Mouse (Mus musculus) hindbrain, postnatal 0 days (tissue): ENCODE measurements around the gene Sp6. TPM values are rescaled to one million over a fixed set of nuclear protein-coding genes. Genes with fewer than 3 reads are reported as not detected.

Experiments used
- ATAC-seq: fragments of 200-750 bp; cut with Nextera tagmentation; 2 replicates; pipeline ENCODE4 v1.8.0; 2017; ENCODE audit warnings: mild to moderate bottlenecking, moderate TSS enrichment, moderate library complexity
- DNase-seq: peaks from one replicate; pipeline ENCODE4 v3.0.0-alpha.2; 2015; ENCODE audit warnings: low spot score
- H3K27ac ChIP-seq: fragments of 300-500 bp; sonication (generic); 2 replicates; pipeline ENCODE4 v1.5.1; 2014; ENCODE audit warnings: mild to moderate bottlenecking
- H3K27me3 ChIP-seq: fragments of 300-500 bp; sonication (generic); 2 replicates; pipeline ENCODE4 v1.6.1; 2014; ENCODE audit warnings: low read length, mixed read lengths; ENCODE audit not compliant: insufficient read depth
- H3K36me3 ChIP-seq: fragments of 300-500 bp; sonication (generic); 2 replicates; pipeline ENCODE4 v1.6.1; 2014; ENCODE audit warnings: low read length, mixed read lengths; ENCODE audit not compliant: insufficient read depth
- H3K4me1 ChIP-seq: fragments of 300-500 bp; sonication (generic); 2 replicates; pipeline ENCODE4 v1.6.1; 2014; ENCODE audit warnings: antibody characterized with exemption, low read length, mixed read lengths; ENCODE audit not compliant: insufficient read depth
- H3K4me2 ChIP-seq: fragments of 300-500 bp; sonication (generic); 2 replicates; pipeline ENCODE4 v1.6.1; 2014; ENCODE audit warnings: low read depth, mild to moderate bottlenecking, low read length, moderate library complexity, mixed read lengths
- H3K4me3 ChIP-seq: fragments of 300-500 bp; sonication (generic); 2 replicates; pipeline ENCODE4 v1.5.1; 2014; ENCODE audit warnings: low read length
- H3K9ac ChIP-seq: fragments of 300-500 bp; sonication (generic); replicated peaks from 2 replicates; pipeline ENCODE4 v1.6.1; 2014; ENCODE audit warnings: mild to moderate bottlenecking, low read length, moderate library complexity, mixed read lengths
- H3K9me3 ChIP-seq: fragments of 300-500 bp; sonication (generic); 2 replicates; pipeline ENCODE4 v1.6.1; 2016; ENCODE audit warnings: low read length, mixed read lengths
- CTCF ChIP-seq: IDR thresholded peaks from 2 replicates; pipeline ENCODE4 v1.5.1; 2016; ENCODE audit warnings: antibody characterized with exemption, control low read depth, low read depth
- WGBS: fragments of 180-500 bp; shearing (Covaris S2); extraction: QIAGEN DNeasy Blood & Tissue Kit; methylation state at CpG from one replicate; pipeline ENCODE4 v1.1.7; 2014; 5-methylcytosine and 5-hydroxymethylcytosine counted together
- polyA plus RNA-seq: library from polyadenylated mRNA; unstranded; fragments of >200 nt; fragmentation: Nextera tagmentation; extraction: Ambion mirVana; gene quantifications from 2 replicates; pipeline ENCODE4 v1.2.1, GENCODE M21; 2015
- total RNA-seq: library from RNA; depleted of rRNA; stranded (reverse); fragments of >200 nt; gene quantifications from 2 replicates; pipeline ENCODE4 v1.2.3, GENCODE M21; 2014

Sp6 gene
- total and polyA plus RNA-seq, 2 experiments from 2014 or later: 0.54 to 0.99 TPM

- Histone ChIP-seq H3K9ac (no peak overlapping the region), H3K27ac (no peak overlapping the region), H3K4me3 (no peak overlapping the region), H3K27me3 (no peaks in the 10 kb centered on the region), H3K4me2 (no peak overlapping the region), H3K9me3 (no peaks in the 10 kb centered on the region), H3K36me3 (no peaks in the 10 kb centered on the region), H3K4me1 (peaks cover 6% of the 10 kb centered on the region)
- WGBS: 86% methylated on average over 7 of the region's 7 CpGs
- DNase-seq (no peak), ATAC-seq (no peak)
- TF ChIP-seq CTCF: no peak
Observed at GRCm38 (mm10) chr11:96979329-96979728, 33.9 kb upstream of the Sp6 start.

- 77% methylated on average over 5 of the region's 5 CpGs for WGBS
- no peak overlapping the region for H3K4me3 ChIP-seq
- H3K4me1 ChIP-seq: peaks cover 6% of the 10 kb centered on the region
- H3K9me3 ChIP-seq: no peaks in the 10 kb centered on the region
- H3K27me3 ChIP-seq: no peaks in the 10 kb centered on the region
- H3K9ac ChIP-seq: no peak overlapping the region
- no peak for DNase-seq
- no peak overlapping the region for H3K4me2 ChIP-seq
- no peak for ATAC-seq
- no peak overlapping the region for H3K27ac ChIP-seq
- no peaks in the 10 kb centered on the region for H3K36me3 ChIP-seq
- TF ChIP-seq CTCF: no peak
Observed at GRCm38 (mm10) chr11:96980021-96980420, 33.2 kb upstream of the Sp6 start.

GRCm38 (mm10) chr11:96981461-96981860, 31.7 kb upstream of the Sp6 start:
- H3K27ac ChIP-seq: no peak overlapping the region
- no peak for TF ChIP-seq CTCF

GRCm38 (mm10) chr11:96982355-96982754, 30.8 kb upstream of the Sp6 start:
- Histone ChIP-seq H3K4me2 (no peak overlapping the region), H3K4me1 (no peaks in the 10 kb centered on the region), H3K27me3 (0 out of 2 replicates have a peak, but pooled peaks cover 5% of the 10 kb centered on the region), H3K9me3 (no peaks in the 10 kb centered on the region), H3K9ac (no peak overlapping the region), H3K27ac (no peak overlapping the region), H3K4me3 (no peak overlapping the region), H3K36me3 (no peaks in the 10 kb centered on the region)
- DNase-seq (peak; percentile 89), ATAC-seq (no peak)
- peak; percentile 96 for TF ChIP-seq CTCF
- 3% methylated on average over 7 of the region's 7 CpGs for WGBS

More at GRCm38 (mm10) chr11:96981461-96981860, 31.7 kb upstream of the Sp6 start:
- Histone ChIP-seq H3K27me3 (0 out of 2 replicates have a peak, but pooled peaks cover 5% of the 10 kb centered on the region), H3K4me1 (no peaks in the 10 kb centered on the region), H3K4me2 (no peak overlapping the region), H3K4me3 (no peak overlapping the region), H3K36me3 (no peaks in the 10 kb centered on the region), H3K9ac (no peak overlapping the region), H3K9me3 (no peaks in the 10 kb centered on the region)
- no peak for DNase-seq
- 80% methylated on average over 15 of the region's 15 CpGs for WGBS
- no peak for ATAC-seq

GRCm38 (mm10) chr11:96982859-96983258, 30.3 kb upstream of the Sp6 start, which contains the start of gene Sp2:
Gene Sp2, minus strand, starts transcription at chr11:96982959.
- no peak within 1 kb of the TSS for H3K4me2 ChIP-seq
- H3K36me3 ChIP-seq: no peaks in the 10 kb centered on the region
- ATAC-seq: no peak
- no peak within 1 kb of the TSS for H3K27ac ChIP-seq
- peaks cover 3% of the 10 kb centered on the region; the same call in 1 of the 2 replicates for H3K4me1 ChIP-seq
- 0 out of 2 replicates have a peak, but pooled peaks cover 5% of the 10 kb centered on the region for H3K27me3 ChIP-seq
- H3K9ac ChIP-seq: no peak within 1 kb of the TSS
- no peaks in the 10 kb centered on the region for H3K9me3 ChIP-seq
- WGBS: 73% methylated on average over 7 of the region's 7 CpGs
- H3K4me3 ChIP-seq: no peak within 1 kb of the TSS
- no peak for DNase-seq
- no peak for TF ChIP-seq CTCF

DNA sequence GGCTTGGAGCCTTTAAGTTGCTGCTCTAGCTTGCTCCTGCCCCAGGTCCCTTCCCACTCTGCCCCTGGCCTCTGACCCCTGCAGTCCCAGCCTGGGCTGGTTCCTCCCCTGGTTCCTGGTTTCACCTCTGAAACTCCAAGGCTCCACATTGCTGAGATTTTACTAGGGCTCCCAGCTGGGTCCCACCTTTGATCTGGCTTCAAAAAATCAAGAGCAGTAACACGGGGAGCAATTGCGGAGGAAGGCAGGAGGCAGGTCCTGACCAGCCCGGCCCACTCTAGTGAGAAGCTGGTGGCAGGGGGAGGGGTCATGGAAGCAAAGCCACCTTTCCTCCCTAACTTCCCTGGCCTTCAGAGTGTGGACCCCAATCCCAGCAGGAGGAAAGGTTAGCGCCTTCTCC, 28.3 kb upstream of the Sp6 start:
- ATAC-seq: no peak
- Histone ChIP-seq H3K27ac (no peak overlapping the region), H3K27me3 (0 out of 2 replicates have a peak, but pooled peaks cover 5% of the 10 kb centered on the region), H3K9me3 (no peaks in the 10 kb centered on the region), H3K4me1 (peaks cover 5% of the 10 kb centered on the region; the same call in 1 of the 2 replicates), H3K36me3 (no peaks in the 10 kb centered on the region), H3K4me3 (no peak overlapping the region), H3K4me2 (no peak overlapping the region), H3K9ac (no peak overlapping the region)
- WGBS: 31% methylated on average over 4 of the region's 4 CpGs
- no peak for DNase-seq
- TF ChIP-seq CTCF: no peak

GRCm38 (mm10) chr11:96986463-96986862, 26.7 kb upstream of the Sp6 start:
- no peak for TF ChIP-seq CTCF
- Histone ChIP-seq H3K4me1 (peaks cover 5% of the 10 kb centered on the region; the same call in 1 of the 2 replicates), H3K27ac (no peak overlapping the region), H3K9ac (no peak overlapping the region), H3K36me3 (no peaks in the 10 kb centered on the region), H3K27me3 (0 out of 2 replicates have a peak, but pooled peaks cover 5% of the 10 kb centered on the region), H3K9me3 (no peaks in the 10 kb centered on the region), H3K4me3 (no peak overlapping the region), H3K4me2 (no peak overlapping the region)
- WGBS: 56% methylated on average over 3 of the region's 3 CpGs
- no peak for DNase-seq
- ATAC-seq: no peak
